Mouse (Mus musculus): Measurements from ENCODE around the gene Nsun5.

The Nsun5 gene

GRCm38 (mm10) chr5:135376341-135376740 lies 6.6 kb downstream of the Nsun5 start:
- DNase-seq, result no peak

GRCm38 (mm10) chr5:135380681-135381080 lies 10.9 kb downstream of the Nsun5 start:
- DNase-seq, result no peak

- no peak for DNase-seq
These were observed 11.7 kb downstream of the Nsun5 start for GRCm38 (mm10) chr5:135381356-135381925.

- no peak for DNase-seq
These were observed 13.0 kb downstream of the Nsun5 start for GRCm38 (mm10) chr5:135382746-135383145.

GRCm38 (mm10) chr5:135383771-135384170 lies 14.0 kb downstream of the Nsun5 start:
- no peak for DNase-seq

- DNase-seq, result peak; percentile 74 to 86
These were observed 24.5 kb downstream of the Nsun5 start, which contains the start of gene Pom121 for GRCm38 (mm10) chr5:135394004-135394823. Pom121 (minus strand) TSS chr5:135394546.

- DNase-seq, result peak; percentile 32 to 46
These were observed 26.1 kb downstream of the Nsun5 start for GRCm38 (mm10) chr5:135395826-135396225.

GRCm38 (mm10) chr5:135399382-135399781 lies 29.6 kb downstream of the Nsun5 start:
- no peak for DNase-seq

GRCm38 (mm10) chr5:135400244-135400643 lies 30.5 kb downstream of the Nsun5 start:
- peak; percentile 75 to 79 for DNase-seq

GRCm38 (mm10) chr5:135404623-135405022 lies 34.9 kb downstream of the Nsun5 start:
- no peak for DNase-seq

- DNase-seq, result no peak
These were observed 35.7 kb downstream of the Nsun5 start for GRCm38 (mm10) chr5:135405437-135405836.

- no peak for DNase-seq
These were observed 38.4 kb downstream of the Nsun5 start for GRCm38 (mm10) chr5:135408114-135408513.

GRCm38 (mm10) chr5:135410266-135410665 lies 40.5 kb downstream of the Nsun5 start:
- DNase-seq, result no peak
